Mouse (Mus musculus) cerebellum, adult 9-11 months (tissue): ENCODE results near the gene Mat2a.
"Not testable (repeated sequence)": the region's sequence is repeated elsewhere in the genome, so short reads cannot be mapped to it uniquely, and the experiment has no call there.

Source experiments
- DNase-seq: peaks from one replicate; pipeline ENCODE4 v3.0.0; 2022

Mat2a gene

GRCm38 (mm10) chr6:72439355-72440185 is at the start of gene Mat2a:
Gene Mat2a (minus strand): TSS chr6:72439558.
- peak; percentile 95 for DNase-seq

- DNase-seq = no peak
These were observed 49.5 kb upstream of the Mat2a start for GRCm38 (mm10) chr6:72488850-72489249.

- no peak for DNase-seq
These were observed 47.9 kb upstream of the Mat2a start for GRCm38 (mm10) chr6:72487282-72487681.

GRCm38 (mm10) chr6:72486307-72486706 is 46.9 kb upstream of the Mat2a start:
- DNase-seq = no peak

GRCm38 (mm10) chr6:72484887-72485286 is 45.5 kb upstream of the Mat2a start:
- DNase-seq = no peak

GRCm38 (mm10) chr6:72482156-72482555 is 42.8 kb upstream of the Mat2a start:
- no peak for DNase-seq

GRCm38 (mm10) chr6:72480422-72480702 is 41.0 kb upstream of the Mat2a start:
- DNase-seq = no peak

GRCm38 (mm10) chr6:72479645-72480421 is 40.5 kb upstream of the Mat2a start:
- DNase-seq = no peak

GRCm38 (mm10) chr6:72478691-72479090 is 39.3 kb upstream of the Mat2a start:
- DNase-seq = not testable (repeated sequence)

- no peak for DNase-seq
These were observed 38.3 kb upstream of the Mat2a start for GRCm38 (mm10) chr6:72477621-72478020.

GRCm38 (mm10) chr6:72476836-72477235 is 37.5 kb upstream of the Mat2a start:
- DNase-seq = no peak

GRCm38 (mm10) chr6:72475221-72475985 is 36.0 kb upstream of the Mat2a start:
- no peak for DNase-seq

- DNase-seq = no peak
These were observed 34.1 kb upstream of the Mat2a start for GRCm38 (mm10) chr6:72473264-72474041.

- no peak for DNase-seq
These were observed 26.8 kb upstream of the Mat2a start for GRCm38 (mm10) chr6:72466171-72466570.

GRCm38 (mm10) chr6:72465361-72466157 is 26.2 kb upstream of the Mat2a start:
- no peak for DNase-seq

- not testable (repeated sequence) for DNase-seq
These were observed 23.3 kb upstream of the Mat2a start for GRCm38 (mm10) chr6:72462550-72463257.

GRCm38 (mm10) chr6:72460036-72460801 is 20.9 kb upstream of the Mat2a start:
- no peak for DNase-seq

- no peak for DNase-seq
These were observed 19.6 kb upstream of the Mat2a start for GRCm38 (mm10) chr6:72458921-72459320.

GRCm38 (mm10) chr6:72458418-72458817 is 19.1 kb upstream of the Mat2a start:
- no peak for DNase-seq

- DNase-seq = no peak
These were observed 17.2 kb upstream of the Mat2a start for GRCm38 (mm10) chr6:72456567-72456966.
